Mouse (Mus musculus) erythroid progenitor cell, adult 5-6 weeks (primary cell): Measurements from ENCODE around the gene 2210011C24Rik. TPM values are rescaled to one million over a fixed set of nuclear protein-coding genes. Genes with fewer than 3 reads are reported as not detected.
"Not testable (repeated sequence)": the region's sequence is repeated elsewhere in the genome, so short reads cannot be mapped to it uniquely, and the experiment has no call there.

ENCODE experiments used
- ATAC-seq: replicated peaks from 2 replicates; pipeline ENCODE4 v1.8.0; 2016; ENCODE audit warnings: moderate number of reproducible peaks, mild to moderate bottlenecking, moderate TSS enrichment, inconsistent platforms; ENCODE audit not compliant: poor library complexity, low FRiP score, severe bottlenecking
- total RNA-seq, 2 experiments: library from RNA; stranded (forward) in 1 of 2; stranded (reverse) in 1 of 2; fragments of 150-400 nt in 1 of 2; fragments of 186-747, 209-891 nt in 1 of 2; gene quantifications; 2 replicates each; pipeline versions ENCODE4 v1.2.3 to v1.2.4; 2015 to 2017; ENCODE audit warnings: low replicate concordance in 2 of 2

The 2210011C24Rik gene
- total RNA-seq, 2 experiments from 2014 or later = not detected

DNA sequence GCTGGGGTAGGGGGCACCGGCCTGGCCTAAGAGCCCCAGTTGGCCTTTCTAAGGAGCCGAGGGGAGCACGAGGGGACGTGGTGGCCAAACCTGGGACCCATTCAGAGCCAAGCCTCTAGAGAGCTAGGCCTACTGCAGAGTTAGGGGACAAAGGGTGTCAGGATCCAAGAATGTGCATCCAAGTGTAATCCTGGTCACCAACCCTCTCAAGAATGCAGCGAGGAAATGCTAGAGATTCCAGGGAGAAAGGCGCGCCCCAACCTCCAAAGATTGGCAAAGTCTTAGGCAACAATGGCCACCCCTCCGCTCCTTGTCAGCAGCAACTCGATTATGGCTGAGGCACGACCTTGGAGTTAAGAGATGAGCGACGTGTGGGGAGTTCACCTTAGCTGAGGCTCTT lies 9.6 kb upstream of the 2210011C24Rik start:
- no peak for ATAC-seq

GRCm38 (mm10) chr8:84021096-84021495 lies 9.1 kb upstream of the 2210011C24Rik start, which contains the start of gene Palm3:
Gene Palm3 (plus strand): TSS chr8:84021471.
- no peak for ATAC-seq

- ATAC-seq = no peak
These were observed 7.8 kb upstream of the 2210011C24Rik start for GRCm38 (mm10) chr8:84019738-84020137.

DNA sequence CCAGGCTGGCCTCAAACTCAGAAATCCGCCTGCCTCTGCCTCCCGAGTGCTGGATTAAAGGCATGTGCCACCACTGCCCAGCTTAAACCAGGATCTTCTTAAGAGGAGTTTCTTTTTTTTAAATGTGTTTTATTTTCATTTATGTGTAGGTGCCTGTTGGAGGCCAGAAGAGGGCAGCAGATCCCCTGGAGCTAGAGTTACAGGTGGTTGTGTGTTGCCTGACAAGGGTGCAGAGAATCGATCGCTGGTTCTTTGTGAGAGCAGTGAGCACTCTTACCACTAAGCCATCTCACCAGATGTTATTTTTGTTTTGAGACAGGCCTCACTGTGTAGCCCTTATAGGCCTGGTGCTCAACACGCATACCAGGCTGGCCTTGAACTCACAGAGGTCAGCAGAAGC lies 3.9 kb upstream of the 2210011C24Rik start:
- no peak for ATAC-seq

- no peak for ATAC-seq
These were observed 661 bp upstream of the 2210011C24Rik start for GRCm38 (mm10) chr8:84012499-84013165.

DNA sequence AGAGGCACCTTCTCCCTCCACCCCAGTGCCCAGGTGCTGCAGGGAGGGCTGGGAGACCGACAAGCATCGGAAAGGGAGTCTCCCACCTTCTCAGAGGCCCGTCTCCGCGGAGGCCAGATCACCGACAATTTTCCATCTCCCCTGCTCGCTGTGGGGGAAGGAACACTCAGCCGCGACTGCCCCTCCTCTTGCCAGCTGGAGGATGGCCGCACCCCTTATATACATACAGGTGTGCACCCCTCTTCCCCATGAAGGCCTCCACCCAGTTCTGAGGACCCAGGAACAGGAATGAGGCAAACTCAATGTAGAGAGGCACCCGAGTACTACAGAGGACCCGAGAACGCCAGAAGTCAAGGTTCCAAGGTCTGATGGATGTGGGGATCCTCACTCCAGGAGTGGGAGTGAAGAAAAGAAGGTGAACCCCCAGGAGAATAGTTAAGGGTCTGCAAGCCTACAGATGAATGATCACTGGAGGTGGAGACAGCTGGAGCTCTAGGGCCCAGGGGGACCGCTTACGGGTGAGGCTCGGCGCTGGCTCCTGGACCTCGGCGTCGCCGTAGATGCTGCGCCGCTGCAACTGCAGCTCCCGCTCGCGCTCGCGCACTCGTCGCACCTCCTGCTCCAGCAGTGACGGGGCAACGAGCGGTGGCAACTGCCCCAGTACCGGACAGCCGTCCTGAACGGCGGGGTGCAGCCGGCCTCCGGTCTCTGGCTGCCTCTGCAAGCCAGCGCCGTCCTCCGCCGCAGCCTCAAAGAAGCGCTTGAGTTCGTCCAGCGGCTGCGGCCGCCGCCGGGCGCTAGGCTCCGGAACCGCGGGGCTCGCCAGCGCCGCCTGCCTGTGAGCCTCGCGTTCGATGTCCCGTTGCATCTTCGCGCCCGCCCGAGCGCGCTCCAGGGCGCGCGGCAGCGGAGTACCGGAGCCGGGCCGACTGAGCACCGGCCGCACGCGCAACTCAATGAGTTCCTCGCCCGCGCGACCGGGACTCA lies 1.1 kb downstream of the 2210011C24Rik start:
- ATAC-seq = peak; percentile 71

- ATAC-seq = peak; percentile 77
These were observed 2.1 kb downstream of the 2210011C24Rik start for GRCm38 (mm10) chr8:84009876-84010275.

GRCm38 (mm10) chr8:84008362-84008761 lies 3.6 kb downstream of the 2210011C24Rik start:
- ATAC-seq = no peak

DNA sequence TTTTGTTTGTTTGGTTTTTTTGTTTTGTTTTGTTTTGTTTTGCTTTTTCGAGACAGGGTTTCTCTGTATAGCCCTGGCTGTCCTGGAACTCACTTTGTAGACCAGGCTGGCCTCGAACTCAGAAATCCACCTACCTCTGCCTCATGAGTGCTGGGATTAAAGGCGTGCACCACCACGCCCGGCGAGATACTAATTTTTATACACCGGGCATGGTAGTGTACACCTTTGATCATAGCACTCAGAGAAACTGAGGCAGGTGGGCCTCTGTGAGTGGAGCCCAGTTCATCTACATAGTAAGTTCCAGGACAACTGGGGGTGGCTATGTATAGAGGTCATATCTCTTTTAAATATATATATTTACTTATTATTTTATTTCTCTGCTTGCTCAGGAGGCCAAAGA lies 6.5 kb downstream of the 2210011C24Rik start:
- ATAC-seq = not testable (repeated sequence)

DNA sequence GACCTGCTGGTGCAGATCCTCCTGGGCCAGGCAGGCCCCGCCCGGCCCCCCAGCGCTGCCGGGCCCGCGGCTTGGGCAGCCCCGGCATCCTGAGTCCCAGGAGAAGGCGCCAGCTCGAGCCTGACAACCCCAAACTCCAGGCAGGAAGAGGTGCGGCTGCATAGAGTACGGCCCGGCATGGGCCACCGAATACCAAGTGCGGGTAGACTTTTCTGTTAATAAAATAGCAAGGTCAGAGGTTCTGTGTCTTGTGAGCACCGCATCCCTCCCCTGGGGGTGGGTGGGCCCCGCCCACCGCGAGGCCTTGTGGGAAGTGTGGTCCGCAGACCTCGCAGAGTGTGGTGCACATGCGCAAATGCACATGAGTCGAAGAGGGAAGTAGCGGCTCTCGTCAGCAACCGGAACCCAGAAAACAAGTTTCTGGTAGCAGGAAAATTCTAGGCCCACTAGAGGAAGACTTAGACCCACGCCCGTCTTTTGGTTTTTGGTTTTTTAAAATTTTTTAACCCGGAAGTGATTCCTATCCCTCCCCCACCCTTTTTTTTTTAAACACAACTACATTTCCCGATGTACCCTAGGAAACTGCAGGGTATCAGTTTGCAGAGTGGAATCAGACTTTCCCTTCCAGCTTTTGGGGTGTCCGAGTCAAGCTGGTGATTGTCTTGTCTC lies 7.3 kb downstream of the 2210011C24Rik start:
- ATAC-seq = peak; percentile 98

GRCm38 (mm10) chr8:84003612-84004246 lies 8.2 kb downstream of the 2210011C24Rik start:
- no peak for ATAC-seq

GRCm38 (mm10) chr8:84002957-84003611 lies 8.9 kb downstream of the 2210011C24Rik start:
- ATAC-seq = no peak

DNA sequence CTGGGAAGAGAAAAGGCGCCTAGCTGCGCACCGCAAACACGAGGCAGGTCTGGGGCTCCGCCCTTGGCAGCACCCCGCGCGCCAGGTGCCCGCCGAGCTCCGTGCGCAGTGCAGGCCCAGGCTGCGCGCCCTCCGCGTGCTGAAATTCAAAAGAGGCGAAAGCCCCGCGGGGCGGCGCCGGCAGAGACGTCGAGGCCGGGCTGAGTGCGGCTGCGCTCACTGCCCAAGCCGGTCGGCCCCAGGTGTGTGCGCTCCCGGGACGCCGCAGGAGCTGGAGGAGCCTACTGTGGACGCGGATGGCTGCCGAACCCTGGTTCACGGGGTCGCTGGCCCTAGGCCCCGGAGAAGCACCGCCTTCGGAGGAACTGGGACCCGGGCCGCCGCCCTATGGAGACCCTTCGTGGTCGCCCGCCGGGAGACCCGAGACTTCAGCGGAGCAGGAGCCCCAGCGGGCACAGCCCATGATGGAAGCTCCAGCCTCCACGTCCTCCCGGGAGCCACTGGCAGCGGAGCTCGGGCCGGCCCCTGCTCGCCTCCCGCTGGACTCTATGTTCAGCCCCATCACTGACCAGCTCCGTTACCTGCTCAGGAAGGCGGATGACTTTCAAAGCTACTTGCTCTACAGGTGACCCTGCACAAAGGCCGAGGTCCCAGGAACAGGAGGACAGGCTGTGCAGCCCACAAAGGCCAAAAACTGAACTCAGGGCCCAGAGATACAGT lies 10.5 kb downstream of the 2210011C24Rik start, which contains the start of gene 1700067K01Rik:
TSS of gene 1700067K01Rik (plus strand) at position 222 of the 720 bp plus-strand sequence.
- no peak for ATAC-seq

- no peak for ATAC-seq
These were observed 12.1 kb downstream of the 2210011C24Rik start for GRCm38 (mm10) chr8:83999825-84000224.

- ATAC-seq = no peak
These were observed 12.8 kb downstream of the 2210011C24Rik start for GRCm38 (mm10) chr8:83999057-83999705.

- peak; percentile 41 for ATAC-seq
These were observed 13.5 kb downstream of the 2210011C24Rik start for GRCm38 (mm10) chr8:83998231-83999056.

GRCm38 (mm10) chr8:83997511-83998141 lies 14.3 kb downstream of the 2210011C24Rik start, which contains the start of gene Samd1:
Gene Samd1 (plus strand): TSS chr8:83997672.
- ATAC-seq = no peak
